In the genomic region with DNA sequence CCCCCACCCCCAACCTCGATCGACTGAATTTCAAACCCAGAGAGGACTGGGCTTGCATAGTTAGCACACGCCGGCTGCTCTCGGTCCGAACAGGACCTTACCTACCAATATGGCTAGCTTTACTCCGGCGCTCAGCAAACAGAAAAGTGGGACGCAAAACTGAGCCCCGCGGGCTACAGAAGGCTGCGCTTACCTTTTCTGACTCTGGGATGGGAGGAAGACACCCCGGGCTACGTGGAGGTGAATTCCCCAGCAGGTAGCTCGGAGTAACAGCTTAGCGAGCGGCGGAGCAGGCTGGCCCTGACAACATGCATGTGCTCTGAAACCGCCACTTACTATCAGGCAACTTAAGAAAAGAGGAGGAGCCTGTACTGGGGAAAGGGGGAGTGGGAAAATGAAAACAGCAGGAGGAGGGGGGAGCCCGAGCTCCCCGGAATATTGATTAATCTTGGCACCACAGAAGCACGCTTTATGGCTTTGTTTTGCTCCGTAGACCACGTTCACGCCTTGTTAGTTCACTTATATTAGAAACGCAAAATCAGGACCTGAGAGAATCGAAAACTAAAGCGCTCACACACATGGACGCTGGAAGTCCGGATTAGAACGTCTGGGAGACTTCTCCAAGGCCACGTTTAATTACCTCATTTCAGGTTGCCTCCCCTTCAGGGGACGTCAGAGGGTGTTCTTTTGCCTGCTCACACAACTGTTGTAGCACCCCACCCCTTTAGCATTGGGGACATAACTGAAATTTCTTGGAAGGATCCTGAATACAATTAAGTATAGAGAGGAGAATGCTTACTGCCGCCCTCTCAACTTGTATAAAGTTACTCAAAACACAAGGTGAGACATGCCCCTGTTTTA, we compare ENCODE assay signal across 8 mouse cellular contexts. TPM values are rescaled to one million over a fixed set of nuclear protein-coding genes. Genes with fewer than 3 reads are reported as not detected.
DNase-seq lines count a peak whose midpoint lies in the region; ATAC-seq lines count a peak whose summit lies in the region.

A gene (minus strand): TSS at position 619 of the 861 bp plus-strand sequence.

- H3K9ac ChIP-seq in forebrain, embryonic 16.5 days (replicated peaks; ENCODE audit: low read depth, low read length) = peak within 1 kb of the TSS; percentile 69
- H3K9ac ChIP-seq in hindbrain, embryonic 12.5 days = peak within 1 kb of the TSS; percentile 70

- DNase-seq in Muller cell, postnatal 12 days (ENCODE audit: inconsistent ontology term) = peak; percentile 86
- DNase-seq in layer of hippocampus, postnatal 25 days (ENCODE audit: extremely low spot score in 1 of 2, low spot score in 1 of 2) = peak in 1 of 2 experiments; percentile 43
- DNase-seq in lung, postnatal 14 days = peak; percentile 32
- peak; percentile 71 for DNase-seq in retina, embryonic 14.5 days (ENCODE audit: low spot score)

- peaks cover 24% of the 10 kb centered on the region for H3K4me1 ChIP-seq in forebrain, embryonic 16.5 days (replicated peaks; ENCODE audit: control insufficient read depth, insufficient read depth, low read length)
- peaks cover 7% of the 10 kb centered on the region; the same call in 1 of the 2 replicates for H3K4me1 ChIP-seq in hindbrain, embryonic 12.5 days

- under 1% methylated on average over 34 of the region's 34 CpGs for WGBS in forebrain, embryonic 16.5 days
- WGBS in hindbrain, embryonic 12.5 days = under 1% methylated on average over 34 of the region's 34 CpGs

- H3K4me2 ChIP-seq in forebrain, embryonic 16.5 days (ENCODE audit: low read length) = peak within 1 kb of the TSS; percentile 96
- peak within 1 kb of the TSS; percentile 85 for H3K4me2 ChIP-seq in hindbrain, embryonic 12.5 days (replicated peaks)

- H3K9me3 ChIP-seq in forebrain, embryonic 16.5 days (ENCODE audit: control insufficient read depth, low read length) = no peaks in the 10 kb centered on the region
- H3K9me3 ChIP-seq in hindbrain, embryonic 12.5 days (replicated peaks) = no peaks in the 10 kb centered on the region

- no peaks in the 10 kb centered on the region for H3K27me3 ChIP-seq in forebrain, embryonic 16.5 days (replicated peaks; ENCODE audit: control insufficient read depth, insufficient read depth, low read length)
- no peaks in the 10 kb centered on the region; the same call in 1 of the 2 replicates for H3K27me3 ChIP-seq in hindbrain, embryonic 12.5 days

- peak within 1 kb of the TSS; percentile 50 for H3K27ac ChIP-seq in forebrain, embryonic 16.5 days (ENCODE audit: low read length)
- peak within 1 kb of the TSS; percentile 60 for H3K27ac ChIP-seq in hindbrain, embryonic 12.5 days

- ATAC-seq in cerebellum, adult (ENCODE audit: insufficient number of reproducible peaks, low FRiP score, low TSS enrichment) = peak; percentile 53; the same call in 1 of the 2 replicates
- ATAC-seq in forebrain, embryonic 16.5 days = peak; percentile 88
- peak; percentile 84 for ATAC-seq in hindbrain, embryonic 12.5 days (ENCODE audit: low FRiP score)
- ATAC-seq in inflammation-experienced regulatory T-cells, adult 6 months = no peak

- H3K4me3 ChIP-seq in forebrain, embryonic 16.5 days (replicated peaks; ENCODE audit: low read length) = peak within 1 kb of the TSS; percentile 81
- peak within 1 kb of the TSS; percentile 59 for H3K4me3 ChIP-seq in hindbrain, embryonic 12.5 days

- no peaks in the 10 kb centered on the region for H3K36me3 ChIP-seq in forebrain, embryonic 16.5 days (ENCODE audit: control insufficient read depth, insufficient read depth)
- H3K36me3 ChIP-seq in hindbrain, embryonic 12.5 days = no peaks in the 10 kb centered on the region

RNA-seq across cellular contexts. Expression of the gene that starts here (rescaled TPM):
- 122 and 145 TPM in 2 replicates for polyA plus RNA-seq in forebrain, embryonic 16.5 days (2015; fragmentation: Nextera tagmentation; extraction: Ambion mirVana)
- polyA plus RNA-seq in hindbrain, embryonic 12.5 days (2016; fragmentation: Nextera tagmentation; extraction: Ambion mirVana) = 97.2 and 112 TPM in 2 replicates
- 100 to 1,000 TPM; 419 to 424 TPM for total RNA-seq in layer of hippocampus, postnatal 25 days (2021)
- polyA plus RNA-seq in inflammation-experienced regulatory T-cells, adult 6 months (2017; shearing (Covaris generic)) = under 1 TPM in 2 of 3 experiments, not detected in 1; 0.36 to 0.44 TPM

Comparison
In these comparisons a context has a peak if more than half of its experiments do, and no peak if none do; other contexts are left out.
1. RNA of the gene that starts here (polyA plus RNA-seq): 122 to 145 TPM in forebrain, embryonic 16.5 days and 97.2 to 112 TPM in hindbrain, embryonic 12.5 days; 0.36 to 0.44 TPM in inflammation-experienced regulatory T-cells, adult 6 months; every median in the first group is over 10 times any median in the second.